14 mouse cellular contexts compared by ENCODE assay signal in the genomic region with DNA sequence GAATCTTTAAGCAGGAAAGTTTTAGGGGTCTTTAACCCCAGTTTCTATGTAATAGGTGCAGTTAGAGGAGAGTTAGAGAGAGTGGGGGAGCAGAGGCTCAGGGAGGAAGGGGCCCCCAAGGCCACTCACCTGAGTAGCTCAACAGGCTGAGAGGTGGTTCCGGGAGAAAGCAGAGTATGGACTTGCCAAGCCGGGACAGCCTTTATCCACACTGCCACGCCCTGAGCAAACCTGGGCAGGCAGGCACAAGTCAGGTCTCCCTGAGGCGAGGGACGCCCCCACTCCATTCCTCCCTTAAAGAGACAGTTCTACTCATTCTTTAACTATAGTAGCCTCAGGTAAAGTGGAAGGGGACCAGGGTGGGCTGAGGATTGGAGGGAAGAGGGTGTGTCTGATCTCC. TPM values are rescaled to one million over a fixed set of nuclear protein-coding genes. Genes with fewer than 3 reads are reported as not detected.
DNase-seq lines count a peak whose midpoint lies in the region; ATAC-seq lines count a peak whose summit lies in the region.
"Had no signal": no experiment of that assay in that cellular context is flagged by ENCODE, and none has a peak within 500 bp of the region (broad histone marks: within the 10 kb centered on the region; RNA-seq: fewer than 3 reads in every experiment).

A gene (minus strand): TSS at position 213 of the 400 bp plus-strand sequence.

- ATAC-seq in hindbrain, embryonic 16.5 days = no peak
- peak; percentile 86 for ATAC-seq in lung, embryonic 16.5 days (ENCODE audit: low read depth)
- no peak for ATAC-seq in erythroblast, adult 5-6 weeks (replicated peaks; ENCODE audit: low FRiP score, poor library complexity, severe bottlenecking)

- H3K4me2 ChIP-seq in hindbrain, embryonic 16.5 days (ENCODE audit: low read length) = no peak within 1 kb of the TSS
- H3K4me2 ChIP-seq in lung, embryonic 16.5 days (ENCODE audit: low read depth, low read length) = peak within 1 kb of the TSS; percentile 44

- no peaks in the 10 kb centered on the region for H3K36me3 ChIP-seq in hindbrain, embryonic 10.5 days
- H3K36me3 ChIP-seq in hindbrain, embryonic 16.5 days (ENCODE audit: control insufficient read depth, insufficient read depth, low read length) = no peaks in the 10 kb centered on the region
- no peaks in the 10 kb centered on the region for H3K36me3 ChIP-seq in lung, embryonic 16.5 days (ENCODE audit: control insufficient read depth, insufficient read depth, low read length)

- no peak within 1 kb of the TSS for H3K9ac ChIP-seq in hindbrain, embryonic 16.5 days (ENCODE audit: low read depth, low read length)
- peak within 1 kb of the TSS; percentile 42 for H3K9ac ChIP-seq in lung, embryonic 16.5 days (ENCODE audit: low read length)

- H3K4me1 ChIP-seq in hindbrain, embryonic 10.5 days (replicated peaks) = peaks cover 48% of the 10 kb centered on the region
- H3K4me1 ChIP-seq in hindbrain, embryonic 16.5 days (ENCODE audit: control insufficient read depth, insufficient read depth, low read depth, low read length) = no peaks in the 10 kb centered on the region
- H3K4me1 ChIP-seq in lung, embryonic 16.5 days (replicated peaks; ENCODE audit: control insufficient read depth, insufficient read depth, low read length) = peaks cover 19% of the 10 kb centered on the region

- H3K9me3 ChIP-seq in hindbrain, embryonic 10.5 days = peaks cover 5% of the 10 kb centered on the region; the same call in 1 of the 2 replicates
- H3K9me3 ChIP-seq in hindbrain, embryonic 16.5 days (ENCODE audit: control insufficient read depth, low read length) = no peaks in the 10 kb centered on the region
- H3K9me3 ChIP-seq in lung, embryonic 16.5 days (ENCODE audit: control insufficient read depth, low read length) = no peaks in the 10 kb centered on the region

- 65% methylated on average over 5 of the region's 5 CpGs for WGBS in hindbrain, embryonic 10.5 days
- WGBS in hindbrain, embryonic 16.5 days = 82% methylated on average over 5 of the region's 5 CpGs
- 34% methylated on average over 5 of the region's 5 CpGs for WGBS in lung, embryonic 16.5 days

- peak within 1 kb of the TSS; percentile 78 for H3K27ac ChIP-seq in hindbrain, embryonic 10.5 days
- no peak within 1 kb of the TSS for H3K27ac ChIP-seq in hindbrain, embryonic 16.5 days (ENCODE audit: low read depth, low read length)
- H3K27ac ChIP-seq in lung, embryonic 16.5 days (ENCODE audit: low read length) = peak within 1 kb of the TSS; percentile 33

- H3K27me3 ChIP-seq in hindbrain, embryonic 10.5 days (ENCODE audit: insufficient read depth, poor library complexity, severe bottlenecking) = no peaks in the 10 kb centered on the region
- no peaks in the 10 kb centered on the region for H3K27me3 ChIP-seq in hindbrain, embryonic 16.5 days (replicated peaks; ENCODE audit: control insufficient read depth, insufficient read depth, low read length)
- H3K27me3 ChIP-seq in lung, embryonic 16.5 days (ENCODE audit: control insufficient read depth, insufficient read depth, low read depth, low read length) = no peaks in the 10 kb centered on the region

- H3K4me3 ChIP-seq in hindbrain, embryonic 10.5 days = no peak within 1 kb of the TSS
- no peak within 1 kb of the TSS for H3K4me3 ChIP-seq in hindbrain, embryonic 16.5 days (ENCODE audit: low read length)
- peak within 1 kb of the TSS; percentile 34 for H3K4me3 ChIP-seq in lung, embryonic 16.5 days (ENCODE audit: low read length)

- no peak for DNase-seq in hindbrain, embryonic 10.5 days (ENCODE audit: low spot score)
- DNase-seq in thymus, postnatal 0 days (ENCODE audit: low spot score) = no peak
- no peak for DNase-seq in thymus, postnatal 4 days
- DNase-seq in adrenal gland, adult 8-10 months = no peak
- DNase-seq in adrenal gland, postnatal 25 days = no peak
- DNase-seq: adrenal gland, postnatal 14 days; cerebellum, adult 11-12 months; gastrocnemius, postnatal 10 days; kidney, postnatal 14 days had no signal

RNA-seq across cellular contexts. Expression of the gene that starts here (rescaled TPM):
- polyA plus RNA-seq in hindbrain, embryonic 10.5 days (2016; fragmentation: Nextera tagmentation; extraction: Ambion mirVana) = 7.9 and 10.8 TPM in 2 replicates
- polyA plus RNA-seq in hindbrain, embryonic 16.5 days (2015; fragmentation: Nextera tagmentation; extraction: Ambion mirVana) = 0.43 and 0.95 TPM in 2 replicates
- polyA plus RNA-seq in thymus, postnatal 0 days (2015; fragmentation: Nextera tagmentation; extraction: Ambion mirVana) = 78.3 and 79.5 TPM in 2 replicates
- polyA plus RNA-seq in lung, embryonic 16.5 days (2015; fragmentation: Nextera tagmentation; extraction: Ambion mirVana) = 76.9 and 84.8 TPM in 2 replicates
- not detected in 2 replicates for total RNA-seq in erythroblast, adult 5-6 weeks (2015; ENCODE audit: low replicate concordance)
- not detected in 2 replicates for total RNA-seq in erythroblast, adult 5-6 weeks (2017; ENCODE audit: low replicate concordance)
- total RNA-seq in adrenal gland, adult 8-10 months (2022) = 1 to 10 TPM in 1 of 4 experiments, under 1 TPM in 3; 0.73 to 1.3 (median 0.86) TPM
- total RNA-seq in adrenal gland, postnatal 25 days (2021) = 0.73 and 1.9 TPM in 2 replicates
- total RNA-seq: left cerebral cortex, postnatal 25 days; megakaryocyte-erythroid progenitor cell, adult 5-6 weeks had no signal
